Mouse (Mus musculus) intestine, embryonic 16.5 days (tissue): ENCODE measurements around the gene Ppp2r3a. TPM values are rescaled to one million over a fixed set of nuclear protein-coding genes. Genes with fewer than 3 reads are reported as not detected.

Source experiments
- ATAC-seq: fragments of 200-750 bp; cut with Nextera tagmentation; 2 replicates; pipeline ENCODE4 v1.8.0; 2017; ENCODE audit warnings: moderate TSS enrichment, moderate library complexity
- H3K27ac ChIP-seq: fragments of 300-500 bp; sonication (generic); 2 replicates; pipeline ENCODE4 v1.5.1; 2014; ENCODE audit warnings: mild to moderate bottlenecking, low read length
- H3K27me3 ChIP-seq: fragments of 300-500 bp; sonication (generic); replicated peaks from 2 replicates; pipeline ENCODE4 v1.6.1; 2014; ENCODE audit warnings: low read length, control low read depth, mixed read lengths; ENCODE audit not compliant: control insufficient read depth, insufficient read depth
- H3K36me3 ChIP-seq: fragments of 300-500 bp; sonication (generic); 2 replicates; pipeline ENCODE4 v1.6.1; 2014; ENCODE audit warnings: low read length, control low read depth; ENCODE audit not compliant: control insufficient read depth, insufficient read depth
- H3K4me1 ChIP-seq: fragments of 300-500 bp; sonication (generic); 2 replicates; pipeline ENCODE4 v1.6.1; 2014; ENCODE audit warnings: low read length, control low read depth, mixed read lengths; ENCODE audit not compliant: control insufficient read depth, insufficient read depth
- H3K4me2 ChIP-seq: fragments of 300-500 bp; sonication (generic); 2 replicates; pipeline ENCODE4 v1.6.1; 2014; ENCODE audit warnings: low read depth, low read length, control low read depth
- H3K4me3 ChIP-seq: fragments of 300-500 bp; sonication (generic); 2 replicates; pipeline ENCODE4 v1.5.1; 2014; ENCODE audit warnings: mild to moderate bottlenecking, low read length
- H3K9ac ChIP-seq: fragments of 300-500 bp; sonication (generic); 2 replicates; pipeline ENCODE4 v1.6.1; 2014; ENCODE audit warnings: low read depth, low read length
- H3K9me3 ChIP-seq: fragments of 300-500 bp; sonication (generic); 2 replicates; pipeline ENCODE4 v1.6.1; 2016; ENCODE audit warnings: low read length, control low read depth; ENCODE audit not compliant: control insufficient read depth
- WGBS: fragments of 180-500 bp; shearing (Covaris S2); extraction: QIAGEN DNeasy Blood & Tissue Kit; methylation state at CpG from one replicate; pipeline ENCODE4 v1.1.7; 2014; 5-methylcytosine and 5-hydroxymethylcytosine counted together
- polyA plus RNA-seq: library from polyadenylated mRNA; unstranded; fragments of >200 nt; fragmentation: Nextera tagmentation; extraction: Ambion mirVana; gene quantifications from 2 replicates; pipeline ENCODE4 v1.2.1, GENCODE M21; 2015

Ppp2r3a gene
- polyA plus RNA-seq, 1 experiment from 2014 or later, result 7.4 TPM

- H3K9ac ChIP-seq, result no peak overlapping the region
- no peak for ATAC-seq
- H3K27ac ChIP-seq, result no peak overlapping the region
- H3K4me3 ChIP-seq, result no peak overlapping the region
- H3K4me1 ChIP-seq, result peaks cover 9% of the 10 kb centered on the region
- peaks cover 9% of the 10 kb centered on the region for H3K36me3 ChIP-seq
- H3K27me3 ChIP-seq, result no peaks in the 10 kb centered on the region
- H3K9me3 ChIP-seq, result peaks cover 5% of the 10 kb centered on the region
- no peak overlapping the region for H3K4me2 ChIP-seq
- WGBS, result 86% methylated on average over 3 of the region's 3 CpGs
Measured at GRCm38 (mm10) chr9:101100163-101100562, 151.4 kb downstream of the Ppp2r3a start.

GRCm38 (mm10) chr9:101099445-101099844 is 152.2 kb downstream of the Ppp2r3a start:
- Histone ChIP-seq H3K27ac (no peak overlapping the region), H3K9me3 (peaks cover 5% of the 10 kb centered on the region), H3K4me3 (no peak overlapping the region), H3K4me2 (no peak overlapping the region), H3K27me3 (no peaks in the 10 kb centered on the region), H3K4me1 (peaks cover 9% of the 10 kb centered on the region), H3K9ac (no peak overlapping the region), H3K36me3 (peaks cover 9% of the 10 kb centered on the region)
- 73% methylated on average over 6 of the region's 6 CpGs for WGBS
- ATAC-seq, result no peak

- Histone ChIP-seq H3K9ac (no peak overlapping the region), H3K4me1 (peaks cover 9% of the 10 kb centered on the region), H3K27ac (no peak overlapping the region), H3K9me3 (peaks cover 5% of the 10 kb centered on the region), H3K36me3 (peaks cover 9% of the 10 kb centered on the region), H3K4me3 (no peak overlapping the region), H3K27me3 (no peaks in the 10 kb centered on the region), H3K4me2 (no peak overlapping the region)
- WGBS, result 76% methylated on average over 1 of the region's 1 CpGs
- no peak for ATAC-seq
Measured at GRCm38 (mm10) chr9:101097542-101097941, 154.1 kb downstream of the Ppp2r3a start.

- no peak overlapping the region for H3K27ac ChIP-seq
- H3K4me3 ChIP-seq, result no peak overlapping the region
- H3K9me3 ChIP-seq, result peaks cover 5% of the 10 kb centered on the region
- H3K4me2 ChIP-seq, result no peak overlapping the region
- H3K27me3 ChIP-seq, result no peaks in the 10 kb centered on the region
- ATAC-seq, result no peak
- H3K4me1 ChIP-seq, result peaks cover 3% of the 10 kb centered on the region; the same call in 1 of the 2 replicates
- 93% methylated on average over 3 of the region's 3 CpGs for WGBS
- peaks cover 5% of the 10 kb centered on the region; the same call in 1 of the 2 replicates for H3K36me3 ChIP-seq
- no peak overlapping the region for H3K9ac ChIP-seq
Measured at GRCm38 (mm10) chr9:101096461-101096860, 155.1 kb downstream of the Ppp2r3a start.

GRCm38 (mm10) chr9:101095425-101095824 is 156.2 kb downstream of the Ppp2r3a start:
- H3K27ac ChIP-seq, result no peak overlapping the region
- H3K27me3 ChIP-seq, result no peaks in the 10 kb centered on the region
- no peak overlapping the region for H3K4me2 ChIP-seq
- H3K4me3 ChIP-seq, result no peak overlapping the region
- peaks cover 5% of the 10 kb centered on the region for H3K9me3 ChIP-seq
- no peak overlapping the region for H3K9ac ChIP-seq
- ATAC-seq, result no peak
- H3K36me3 ChIP-seq, result peaks cover 5% of the 10 kb centered on the region; the same call in 1 of the 2 replicates
- peaks cover 3% of the 10 kb centered on the region; the same call in 1 of the 2 replicates for H3K4me1 ChIP-seq
- 94% methylated on average over 4 of the region's 4 CpGs for WGBS

- 83% methylated on average over 3 of the region's 3 CpGs for WGBS
- H3K4me2 ChIP-seq, result no peak overlapping the region
- no peak overlapping the region for H3K4me3 ChIP-seq
- H3K27ac ChIP-seq, result no peak overlapping the region
- no peaks in the 10 kb centered on the region for H3K27me3 ChIP-seq
- no peak for ATAC-seq
- no peak overlapping the region for H3K9ac ChIP-seq
- H3K4me1 ChIP-seq, result peaks cover 8% of the 10 kb centered on the region
- H3K9me3 ChIP-seq, result no peaks in the 10 kb centered on the region
- H3K36me3 ChIP-seq, result no peaks in the 10 kb centered on the region
Measured at GRCm38 (mm10) chr9:101083728-101084127, 167.9 kb downstream of the Ppp2r3a start.

- Histone ChIP-seq H3K9ac (no peak overlapping the region), H3K4me3 (no peak overlapping the region), H3K27me3 (no peaks in the 10 kb centered on the region), H3K4me2 (no peak overlapping the region), H3K4me1 (peaks cover 19% of the 10 kb centered on the region), H3K27ac (no peak overlapping the region), H3K36me3 (no peaks in the 10 kb centered on the region), H3K9me3 (no peaks in the 10 kb centered on the region)
- 55% methylated on average over 3 of the region's 3 CpGs for WGBS
- no peak for ATAC-seq
Measured at GRCm38 (mm10) chr9:101080046-101080685, 171.4 kb downstream of the Ppp2r3a start.

GRCm38 (mm10) chr9:101078579-101078978 is 173.0 kb downstream of the Ppp2r3a start:
- Histone ChIP-seq H3K4me2 (peak overlapping the region; percentile 45), H3K27me3 (no peaks in the 10 kb centered on the region), H3K4me3 (peak overlapping the region; percentile 29), H3K9me3 (no peaks in the 10 kb centered on the region), H3K9ac (0 out of 2 replicates have a peak overlapping the region, but pooled peaks have one; percentile 21), H3K4me1 (peaks cover 19% of the 10 kb centered on the region), H3K36me3 (no peaks in the 10 kb centered on the region), H3K27ac (no peak overlapping the region)
- 62% methylated on average over 4 of the region's 4 CpGs for WGBS
- no peak for ATAC-seq

GRCm38 (mm10) chr9:101077486-101077885 is 174.1 kb downstream of the Ppp2r3a start:
- Histone ChIP-seq H3K4me2 (peak overlapping the region; percentile 69), H3K4me1 (peaks cover 19% of the 10 kb centered on the region), H3K9me3 (no peaks in the 10 kb centered on the region), H3K36me3 (no peaks in the 10 kb centered on the region), H3K9ac (peak overlapping the region; percentile 99), H3K27me3 (no peaks in the 10 kb centered on the region), H3K27ac (no peak overlapping the region), H3K4me3 (peak overlapping the region; percentile 72)
- no peak for ATAC-seq
